Mouse (Mus musculus): Measurements from ENCODE around the gene Ptpn1.

DNA sequence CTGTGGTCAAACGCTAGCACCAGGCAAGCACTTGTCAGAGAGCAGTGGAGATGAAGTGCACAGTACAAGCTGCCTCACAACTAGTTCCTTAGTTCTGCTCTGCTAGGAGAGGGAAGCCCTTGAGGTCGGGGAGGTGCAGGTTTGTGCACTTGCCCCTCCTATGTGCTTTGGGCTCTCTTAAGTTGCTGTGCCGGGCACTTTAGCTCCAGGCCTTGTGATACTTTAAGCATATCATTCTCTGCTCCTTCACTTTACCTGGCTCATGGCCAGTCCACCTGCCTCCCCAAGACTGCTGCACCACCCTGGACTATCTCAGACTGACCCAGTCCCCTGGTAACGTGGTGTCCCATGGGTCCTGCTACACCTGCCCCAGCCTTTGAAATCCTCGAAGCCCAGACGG is 16.2 kb downstream of the Ptpn1 start:
- TF ChIP-seq POLR2A (IDR thresholded peaks at IDR 0.05; ENCODE audit: low read depth, low read length) = no peak
- TF ChIP-seq CHD2 (IDR thresholded peaks at IDR 0.05; ENCODE audit: low read length) = no peak
- TF ChIP-seq E2F4 (IDR thresholded peaks at IDR 0.05; ENCODE audit: insufficient replicate concordance, low read depth, low read length) = no peak
- no peak for TF ChIP-seq KAT2A (IDR thresholded peaks at IDR 0.05; ENCODE audit: insufficient replicate concordance, low read length)
- TF ChIP-seq CTCF (conservative IDR thresholded peaks at IDR 0.05 in 1 of 2, IDR thresholded peaks at IDR 0.05 in 1 of 2; ENCODE audit: low read depth in 2 of 2, low read length in 2 of 2) = no peak
- TF ChIP-seq USF2 (conservative IDR thresholded peaks at IDR 0.05; ENCODE audit: low read depth, low read length) = no peak
- no peak for TF ChIP-seq RCOR1 (conservative IDR thresholded peaks at IDR 0.05; ENCODE audit: low read depth, low read length)
- no peak for TF ChIP-seq MEF2A (IDR thresholded peaks at IDR 0.05; ENCODE audit: borderline replicate concordance, low read depth, low read length)
- no peak for TF ChIP-seq MAZ (IDR thresholded peaks at IDR 0.05; ENCODE audit: low read depth, low read length)
- no peak for TF ChIP-seq TCF12 (IDR thresholded peaks at IDR 0.05; ENCODE audit: low read depth, low read length)
- no peak for TF ChIP-seq SIN3A (IDR thresholded peaks at IDR 0.05; ENCODE audit: low read length)
- TF ChIP-seq RAD21 (IDR thresholded peaks at IDR 0.05; ENCODE audit: low read depth, low read length) = no peak
- TF ChIP-seq BHLHE40 (IDR thresholded peaks at IDR 0.05; ENCODE audit: low read depth, low read length) = no peak

Measured in CH12.LX (cell line).